In genomic region chr3:133335166-133335565, GRCm38 (mm10) we compare ENCODE assay signal across 26 mouse cellular contexts. TPM values are rescaled to one million over a fixed set of nuclear protein-coding genes. Genes with fewer than 3 reads are reported as not detected.
DNase-seq lines count a peak whose midpoint lies in the region; ATAC-seq and TF ChIP-seq lines count a peak whose summit lies in the region.
"Had no signal": no experiment of that assay in that cellular context is flagged by ENCODE, and none has a peak within 500 bp of the region (broad histone marks: within the 10 kb centered on the region; RNA-seq: fewer than 3 reads in every experiment).

No protein-coding gene starts in this region.

- no peaks in the 10 kb centered on the region for H3K36me3 ChIP-seq in heart, embryonic 11.5 days (ENCODE audit: control insufficient read depth, insufficient read depth, low read length)
- peaks cover 6% of the 10 kb centered on the region; the same call in 1 of the 2 replicates for H3K36me3 ChIP-seq in heart, embryonic 16.5 days (ENCODE audit: control insufficient read depth, insufficient read depth)
- peaks cover 7 to 25% of the 10 kb centered on the region in 2 experiments for H3K36me3 ChIP-seq in CH12.LX (replicated peaks in 1 of 2; ENCODE audit: control insufficient read depth in 1 of 2, insufficient read depth in 1 of 2, low read length in 1 of 2)
- H3K36me3 ChIP-seq: midbrain, embryonic 15.5 days had no signal

- dilution Hi-C loops in CH12.LX (cut with MboI; ENCODE audit: extremely low pct_ligation_motif_present, extremely low pct_unique_long_range_greater_than_20kb, low sequenced_read_pairs) = no loop called here

- no peak overlapping the region for H3K4me3 ChIP-seq in heart, embryonic 11.5 days (ENCODE audit: low read depth, low read length)
- H3K4me3 ChIP-seq in heart, embryonic 16.5 days (ENCODE audit: low read length) = no peak overlapping the region
- peak overlapping the region in 2 of 3 experiments; percentile 0 to 12 for H3K4me3 ChIP-seq in CH12.LX (replicated peaks in 1 of 3; ENCODE audit: low read depth in 2 of 3, low read length in 2 of 3, poor library complexity in 1 of 3)
- H3K4me3 ChIP-seq: forebrain, embryonic 13.5 days; hindbrain, embryonic 13.5 days; left cerebral cortex, adult 2 months; limb, embryonic 15.5 days; liver, embryonic 13.5 days; midbrain, embryonic 15.5 days had no signal

- H3K9me3 ChIP-seq in heart, embryonic 11.5 days (replicated peaks; ENCODE audit: control insufficient read depth, low read length) = no peaks in the 10 kb centered on the region
- no peaks in the 10 kb centered on the region for H3K9me3 ChIP-seq in heart, embryonic 16.5 days (replicated peaks; ENCODE audit: control insufficient read depth, low read length)
- no peaks in the 10 kb centered on the region for H3K9me3 ChIP-seq in CH12.LX (replicated peaks; ENCODE audit: low read length)
- H3K9me3 ChIP-seq: forebrain, embryonic 13.5 days; hindbrain, embryonic 13.5 days; limb, embryonic 15.5 days; liver, embryonic 13.5 days; midbrain, embryonic 15.5 days had no signal

- whole genome bisulfite sequencing in heart, embryonic 11.5 days (ENCODE audit: insufficient replicate concordance) = 46% methylated on average over 2 of the region's 2 CpGs
- WGBS in heart, embryonic 16.5 days = 38% methylated on average over 2 of the region's 2 CpGs

- in situ Hi-C loops in CH12.LX (cut with MboI; ENCODE audit: low pct_ligation_motif_present, low pct_unique_long_range_greater_than_20kb, low sequenced_read_pairs) = loop anchor here (10.0 to 25.0 kb wide), 4 partner anchors 50 to 477 kb away; no protein-coding TSS in a partner anchor

- peak; percentile 68 for TF ChIP-seq EP300 in CH12.LX (IDR thresholded peaks at IDR 0.05; ENCODE audit: low read length)

- peaks cover 16% of the 10 kb centered on the region for H3K4me1 ChIP-seq in heart, embryonic 11.5 days (ENCODE audit: control insufficient read depth, insufficient read depth, low read length)
- H3K4me1 ChIP-seq in heart, embryonic 16.5 days (ENCODE audit: control insufficient read depth, insufficient read depth, low read length) = peaks cover 25% of the 10 kb centered on the region
- peaks cover 45 to 83% of the 10 kb centered on the region in 2 experiments for H3K4me1 ChIP-seq in CH12.LX (ENCODE audit: control insufficient read depth in 1 of 2, insufficient read depth in 2 of 2)

- intact Hi-C loops in heart, postnatal 36 days (cut with DNase I) = loop anchor here (5.0 kb wide), 1 partner anchor 207 kb away; no protein-coding TSS in a partner anchor
- intact Hi-C loops in heart, postnatal 14 days (cut with DNase I) = loop anchor here (10.0 kb wide), 2 partner anchors 140 to 220 kb away; no protein-coding TSS in a partner anchor

- ATAC-seq in heart, embryonic 11.5 days (replicated peaks; ENCODE audit: insufficient number of reproducible peaks, low FRiP score, low TSS enrichment) = no peak
- ATAC-seq in heart, embryonic 16.5 days (replicated peaks; ENCODE audit: extremely low read depth, insufficient read depth, low FRiP score) = 0 out of 2 replicates have a peak, but pooled peaks have one; percentile 29
- no peak for ATAC-seq in CD4-positive, CD25-positive, alpha-beta regulatory T cell, adult 4 months
- ATAC-seq in inflammation-experienced regulatory T-cells, adult 6 months = no peak
- ATAC-seq: activated CD4-positive, CD25-positive, alpha-beta regulatory T cell, adult 4 months; forebrain, embryonic 13.5 days; intestine, postnatal 0 days; midbrain, embryonic 15.5 days had no signal

- 0 out of 2 replicates have a peak overlapping the region, but pooled peaks have one; percentile 35 for H3K27ac ChIP-seq in heart, embryonic 11.5 days (ENCODE audit: low read depth, low read length)
- peak overlapping the region; percentile 70 for H3K27ac ChIP-seq in heart, embryonic 16.5 days (ENCODE audit: low read length)
- H3K27ac ChIP-seq in CH12.LX (ENCODE audit: insufficient read depth, low read depth) = peak overlapping the region; percentile 77
- H3K27ac ChIP-seq: forebrain, embryonic 13.5 days; hindbrain, embryonic 13.5 days; left cerebral cortex, adult 2 months; limb, embryonic 15.5 days; liver, embryonic 13.5 days; midbrain, embryonic 15.5 days had no signal

- H3K27me3 ChIP-seq in heart, embryonic 11.5 days (ENCODE audit: control insufficient read depth, insufficient read depth, low read length) = no peaks in the 10 kb centered on the region
- H3K27me3 ChIP-seq in heart, embryonic 16.5 days (ENCODE audit: control insufficient read depth, insufficient read depth, low read length) = no peaks in the 10 kb centered on the region
- no peaks in the 10 kb centered on the region for H3K27me3 ChIP-seq in CH12.LX (replicated peaks)
- H3K27me3 ChIP-seq: forebrain, embryonic 13.5 days; hindbrain, embryonic 13.5 days; limb, embryonic 15.5 days; liver, embryonic 13.5 days; midbrain, embryonic 15.5 days had no signal

- no peak overlapping the region for H3K4me2 ChIP-seq in heart, embryonic 11.5 days
- H3K4me2 ChIP-seq in heart, embryonic 16.5 days (ENCODE audit: low read depth, low read length) = peak overlapping the region; percentile 32
- peak overlapping the region; percentile 78 for H3K4me2 ChIP-seq in CH12.LX (ENCODE audit: insufficient read depth, low read depth, poor library complexity, severe bottlenecking)
- H3K4me2 ChIP-seq: forebrain, embryonic 13.5 days; hindbrain, embryonic 13.5 days; limb, embryonic 15.5 days; liver, embryonic 13.5 days; lung, embryonic 14.5 days; midbrain, embryonic 15.5 days had no signal

- DNase-seq in heart, postnatal 36 days = no peak
- no peak for DNase-seq in heart, postnatal 14 days
- peak; percentile 64 for DNase-seq in CH12.LX (ENCODE audit: extremely low read depth)
- DNase-seq in retina, postnatal 1 day = peak; percentile 67
- DNase-seq: adrenal gland, adult 2 months; adrenal gland, postnatal 36 days; cerebellum, adult 18-20 months; cerebellum, postnatal 10 days; gastrocnemius, postnatal 10 days; heart, postnatal 10 days; kidney, postnatal 25 days; liver, embryonic 13.5 days; lung, embryonic 14.5 days; lung, postnatal 14 days; right cerebral cortex, postnatal 14 days had no signal

- no peak for TF ChIP-seq RAD21 in CH12.LX (IDR thresholded peaks at IDR 0.05; ENCODE audit: low read depth, low read length)

- no peak for TF ChIP-seq CTCF in CH12.LX (conservative IDR thresholded peaks at IDR 0.05 in 1 of 2, IDR thresholded peaks at IDR 0.05 in 1 of 2; ENCODE audit: low read depth in 2 of 2, low read length in 2 of 2)

- H3K79me2 ChIP-seq in CH12.LX (replicated peaks; ENCODE audit: control insufficient read depth, extremely low read depth, insufficient read depth, poor library complexity, severe bottlenecking) = no peaks in the 10 kb centered on the region

- peak; percentile 27; the same call in 1 of the 2 replicates for TF ChIP-seq POLR2A in CH12.LX (IDR thresholded peaks at IDR 0.05; ENCODE audit: low read depth, low read length)

- H3K9ac ChIP-seq in heart, embryonic 11.5 days (ENCODE audit: low read depth, low read length) = no peak overlapping the region
- H3K9ac ChIP-seq in heart, embryonic 16.5 days (ENCODE audit: low read length) = peak overlapping the region; percentile 38; the same call in 1 of the 2 replicates
- peak overlapping the region; percentile 55 for H3K9ac ChIP-seq in CH12.LX (ENCODE audit: insufficient read depth, low read depth)
- H3K9ac ChIP-seq: forebrain, embryonic 13.5 days; hindbrain, embryonic 13.5 days; limb, embryonic 15.5 days; liver, embryonic 13.5 days; lung, embryonic 14.5 days; midbrain, embryonic 15.5 days had no signal

TF ChIP-seq in CH12.LX, 34 proteins besides CTCF, POLR2A, EP300 and RAD21 (continues in another document):
- TF ChIP-seq CHD1 (IDR thresholded peaks at IDR 0.05; ENCODE audit: low read depth, low read length) (peak; percentile 24; the same call in 1 of the 2 replicates), TCF12 (IDR thresholded peaks at IDR 0.05; ENCODE audit: low read depth, low read length) (peak; percentile 64; the same call in 1 of the 2 replicates), MYC (IDR thresholded peaks at IDR 0.05; ENCODE audit: low read depth, low read length) (0 out of 2 replicates have a peak, but pooled peaks have one; percentile 10), ZC3H11A (IDR thresholded peaks at IDR 0.05; ENCODE audit: low read depth, low read length) (no peak), ZNF384 (IDR thresholded peaks at IDR 0.05; ENCODE audit: low read depth, low read length) (no peak), IRF4 (IDR thresholded peaks at IDR 0.05; ENCODE audit: low read depth, low read length) (peak; percentile 45), JUN (IDR thresholded peaks at IDR 0.05; ENCODE audit: insufficient read depth, low read depth, low read length) (peak; percentile 59), E2F4 (IDR thresholded peaks at IDR 0.05; ENCODE audit: insufficient replicate concordance, low read depth, low read length) (no peak), JUND (conservative IDR thresholded peaks at IDR 0.05; ENCODE audit: low read depth, low read length) (peak; percentile 61), MAFK (IDR thresholded peaks at IDR 0.05; ENCODE audit: insufficient replicate concordance, low read length) (0 out of 2 replicates have a peak, but pooled peaks have one; percentile 52), ELF1 (IDR thresholded peaks at IDR 0.05; ENCODE audit: low read depth, low read length) (peak; percentile 4; the same call in 1 of the 2 replicates), ETS1 (conservative IDR thresholded peaks at IDR 0.05; ENCODE audit: low read depth, low read length) (peak; percentile 62; the same call in 1 of the 2 replicates), RCOR1 (conservative IDR thresholded peaks at IDR 0.05; ENCODE audit: low read depth, low read length) (peak; percentile 28; the same call in 1 of the 2 replicates), BHLHE40 (IDR thresholded peaks at IDR 0.05; ENCODE audit: low read depth, low read length) (0 out of 2 replicates have a peak, but pooled peaks have one; percentile 20), SMC3 (IDR thresholded peaks at IDR 0.05; ENCODE audit: low read depth, low read length) (no peak), ZMIZ1 (IDR thresholded peaks at IDR 0.05; ENCODE audit: low read depth, low read length) (peak; percentile 63; the same call in 1 of the 2 replicates), POLR2AphosphoS2 (IDR thresholded peaks at IDR 0.05; ENCODE audit: low read depth, low read length) (no peak)

RNA-seq across cellular contexts. Expression of gene Ppa2, which starts 25.3 kb away (rescaled TPM):
- polyA plus RNA-seq in heart, embryonic 11.5 days (2014; fragmentation: Nextera tagmentation; extraction: Ambion mirVana) = 98.5 and 105 TPM in 2 replicates
- 100 to 1,000 TPM; 138 to 145 TPM for total RNA-seq in heart, postnatal 36 days (2021)
- polyA plus RNA-seq in heart, embryonic 16.5 days (2015; fragmentation: Nextera tagmentation; extraction: Ambion mirVana) = 129 and 134 TPM in 2 replicates
- total RNA-seq in heart, postnatal 14 days (2021) = 100 to 1,000 TPM; 110 to 112 TPM
- 129 and 132 TPM in 2 replicates for total RNA-seq in CH12.LX (2012; rRNA removed)
- total RNA-seq in CH12.LX (2014; rRNA removed) = 119 and 145 TPM in 2 replicates
- 98.3 and 101 TPM in 2 replicates for polyA plus RNA-seq in CH12.LX (2012; ENCODE audit: insufficient read length, low read depth)
- 10 to 100 TPM; 14.8 to 25.9 TPM for polyA plus RNA-seq in CD4-positive, CD25-positive, alpha-beta regulatory T cell, adult 4 months (2017; shearing (Covaris generic))
- 10 to 100 TPM; 12.6 to 27.0 (median 21.7) TPM for polyA plus RNA-seq in inflammation-experienced regulatory T-cells, adult 6 months (2017; shearing (Covaris generic))

Comparison
In these comparisons a context has a peak if more than half of its experiments do, and no peak if none do; other contexts are left out.
1. H3K4me3 ChIP-seq: peak in CH12.LX (2 of 3); none in heart, embryonic 11.5 days (single experiment) and heart, embryonic 16.5 days (single experiment).
2. DNase-seq: peak in CH12.LX (single experiment) and retina, postnatal 1 day (single experiment); none in heart, postnatal 36 days (0 of 2) and heart, postnatal 14 days (0 of 2).
3. Peak in every context shown above with its lines, with median percentiles within 50 percentile points of each other: H3K27ac ChIP-seq.